Mouse (Mus musculus) urinary bladder, postnatal 10 days (tissue): Measurements from ENCODE around the gene Gm5741.

Experiments
- DNase-seq: peaks from one replicate; pipeline ENCODE4 v3.0.0; 2022; ENCODE audit warnings: low spot score

Gm5741 gene

GRCm38 (mm10) chr8:85073041-85073612, 5.3 kb upstream of the Gm5741 start:
- DNase-seq, result no peak

DNA sequence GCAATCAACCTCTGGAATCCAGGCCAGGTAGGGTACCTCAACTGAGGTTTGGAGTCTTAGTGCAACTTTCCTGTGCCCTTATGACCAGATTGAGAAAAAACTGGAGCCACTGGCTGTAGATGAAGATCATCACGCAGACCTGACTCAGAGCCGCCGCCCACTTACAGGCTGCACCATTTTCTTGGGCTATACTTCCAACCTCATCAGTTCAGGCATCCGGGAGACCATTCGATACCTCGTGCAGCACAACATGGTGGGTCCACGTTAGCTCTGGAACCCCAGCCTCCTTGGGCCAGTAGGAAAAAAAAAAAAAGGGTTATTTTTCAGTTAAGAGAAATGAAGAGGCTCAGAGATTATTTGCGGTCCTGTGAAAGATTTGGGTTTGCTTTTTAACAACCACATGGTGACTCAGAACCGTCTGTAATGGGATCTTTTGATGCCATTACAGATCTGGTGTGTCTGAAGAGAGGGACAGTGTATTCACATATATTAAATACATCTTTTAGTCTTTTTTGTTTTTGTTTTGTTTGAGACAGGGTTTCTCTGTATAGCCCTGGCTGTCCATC, 4.7 kb upstream of the Gm5741 start:
- no peak for DNase-seq

- peak; percentile 71 for DNase-seq
Measured at GRCm38 (mm10) chr8:85071514-85072281, 3.9 kb upstream of the Gm5741 start, which contains the start of gene Dhps. Gene Dhps (plus strand): TSS chr8:85071757.

DNA sequence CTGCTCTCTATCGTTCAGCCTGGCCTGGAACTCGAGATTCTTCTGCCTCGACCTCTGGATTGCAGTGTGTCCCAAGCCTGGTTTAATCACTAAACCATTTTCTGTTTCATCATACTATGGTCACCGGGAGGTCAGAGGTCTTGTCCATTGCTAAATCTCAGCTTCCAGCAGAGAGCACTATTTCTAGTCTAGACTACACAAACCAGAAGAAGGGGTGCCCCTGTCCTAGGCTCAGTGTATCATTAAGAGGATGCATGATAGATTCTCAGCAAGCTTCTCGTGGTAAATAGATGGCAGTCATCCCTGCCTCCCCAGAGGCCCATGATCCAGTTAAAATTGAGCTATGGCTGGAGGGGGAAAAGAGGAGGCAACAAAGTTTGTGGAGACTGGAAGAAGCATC, 3.3 kb upstream of the Gm5741 start:
- no peak for DNase-seq

DNA sequence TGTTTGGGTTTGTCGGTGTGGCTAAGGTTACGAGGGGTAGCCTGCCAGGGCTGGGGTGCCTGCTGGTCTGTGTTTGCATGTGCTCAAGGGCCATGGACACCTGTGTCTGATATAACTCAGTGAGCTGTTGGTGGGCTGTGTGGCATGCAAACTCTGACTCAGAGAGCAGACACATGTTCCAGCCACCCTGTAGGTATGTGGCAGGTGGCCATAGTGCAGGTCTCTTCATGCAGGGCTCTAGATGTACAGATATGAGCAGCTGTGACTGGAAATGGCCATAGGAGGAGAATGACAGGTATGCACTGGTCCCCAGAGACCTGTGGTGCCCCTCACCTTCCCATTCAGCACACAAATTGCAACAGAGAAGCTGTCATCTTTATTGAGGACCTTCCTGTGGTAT, 627 bp downstream of the Gm5741 start:
- no peak for DNase-seq

GRCm38 (mm10) chr8:85065213-85065612, 2.6 kb downstream of the Gm5741 start:
- DNase-seq, result no peak

DNA sequence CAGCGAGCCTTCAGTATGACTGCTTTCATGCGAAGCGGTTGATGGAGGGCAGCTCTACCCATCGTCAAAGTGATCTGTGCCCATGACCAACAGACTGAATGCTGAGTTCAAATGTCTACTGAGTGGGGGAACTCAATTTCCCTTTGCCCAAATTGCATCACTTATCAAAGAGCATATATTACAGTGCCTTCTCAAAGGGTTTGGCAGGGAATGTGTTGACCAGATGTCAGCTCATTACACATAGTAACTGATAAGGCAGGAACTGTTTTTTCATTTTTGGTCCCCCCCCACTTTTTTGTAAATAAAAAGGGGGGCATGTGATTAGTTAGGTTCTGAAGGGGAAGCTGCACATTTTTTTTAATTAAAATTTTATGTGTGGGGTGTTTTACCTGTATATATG, 5.2 kb downstream of the Gm5741 start:
- DNase-seq, result no peak

GRCm38 (mm10) chr8:85059879-85060616, 7.7 kb downstream of the Gm5741 start, which contains the start of gene Fbxw9:
Gene Fbxw9 (plus strand): TSS chr8:85060055.
- peak; percentile 75 for DNase-seq

GRCm38 (mm10) chr8:85057367-85057766, 10.4 kb downstream of the Gm5741 start:
- no peak for DNase-seq

- DNase-seq, result no peak
Measured at GRCm38 (mm10) chr8:85043619-85044018, 24.2 kb downstream of the Gm5741 start.

GRCm38 (mm10) chr8:85037681-85038531, 29.9 kb downstream of the Gm5741 start:
- no peak for DNase-seq

DNA sequence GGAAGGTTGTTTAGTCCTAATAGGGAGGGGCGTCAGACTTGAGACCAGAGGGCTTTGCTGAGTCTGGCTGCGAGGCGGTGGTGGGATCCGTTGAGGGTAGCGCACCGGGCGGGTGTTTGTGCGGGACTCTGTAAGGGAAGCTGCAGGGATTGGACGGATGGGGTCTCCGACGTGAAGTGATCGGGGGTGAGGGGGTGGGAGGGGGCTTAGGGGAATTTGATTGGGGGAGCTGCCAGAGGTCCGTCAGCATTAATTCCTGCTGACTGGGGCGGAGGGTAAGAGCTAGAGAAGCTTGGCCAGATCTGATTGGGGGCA, 30.5 kb downstream of the Gm5741 start:
- DNase-seq, result no peak

GRCm38 (mm10) chr8:85036718-85037365, 30.9 kb downstream of the Gm5741 start, which contains the start of gene Tnpo2:
Gene Tnpo2 (plus strand): TSS chr8:85036915.
- DNase-seq, result peak; percentile 61

- no peak for DNase-seq
Measured at GRCm38 (mm10) chr8:85036381-85036717, 31.4 kb downstream of the Gm5741 start.

DNA sequence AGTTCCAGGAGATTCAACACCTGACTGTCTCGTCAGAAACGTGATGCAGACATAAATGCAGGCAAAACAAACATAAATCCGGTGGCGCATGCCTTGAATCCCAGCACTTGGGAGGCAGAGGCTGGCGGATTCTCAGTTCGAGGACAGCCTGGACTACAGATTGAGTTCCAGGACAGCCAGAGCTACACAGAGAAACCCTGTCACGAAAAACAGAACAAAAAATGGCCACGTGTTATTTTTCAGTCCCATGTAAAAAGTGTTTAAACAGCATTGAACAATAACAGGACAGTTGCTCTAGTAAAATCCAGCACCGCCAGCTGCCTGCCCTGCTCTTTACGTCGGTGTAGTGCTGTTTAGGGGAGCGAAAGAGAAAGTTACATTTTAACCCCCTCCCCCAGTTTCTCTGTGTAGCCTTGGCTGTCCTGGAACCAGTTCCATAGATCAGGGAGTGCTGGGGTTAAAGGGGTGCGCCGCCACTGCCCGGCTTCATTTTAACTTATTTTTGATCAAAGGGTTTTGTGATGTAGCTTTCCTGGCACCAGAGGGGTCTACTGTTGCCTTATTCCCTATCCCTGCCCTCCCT, 32.0 kb downstream of the Gm5741 start:
- DNase-seq, result no peak

DNA sequence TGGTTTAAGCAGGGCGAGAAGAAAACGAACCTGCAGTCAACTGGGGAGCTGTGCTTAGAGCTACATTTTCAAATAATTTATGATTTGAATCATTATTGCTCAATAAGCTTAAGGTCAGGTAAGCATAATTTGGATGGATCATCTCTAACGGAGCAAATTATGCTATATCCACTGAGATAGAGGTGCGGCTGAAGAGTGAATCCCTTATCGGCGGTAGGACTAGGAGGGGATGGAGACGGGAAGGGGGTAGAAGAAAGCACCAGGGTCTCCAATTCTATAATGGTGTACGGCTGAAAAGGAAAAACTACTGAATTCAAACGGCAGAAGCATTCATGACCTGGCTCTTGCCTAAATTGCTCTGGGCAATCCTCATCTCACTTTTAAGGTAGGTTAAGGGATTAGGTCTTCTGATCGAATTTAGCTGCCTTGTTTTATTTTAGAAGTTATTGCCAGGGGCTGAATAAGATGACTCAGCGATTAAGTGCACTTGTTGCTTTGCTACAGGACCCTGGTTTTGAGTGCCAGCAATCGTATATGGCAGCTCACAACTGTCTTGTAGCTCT, 32.5 kb downstream of the Gm5741 start:
- DNase-seq, result no peak

DNA sequence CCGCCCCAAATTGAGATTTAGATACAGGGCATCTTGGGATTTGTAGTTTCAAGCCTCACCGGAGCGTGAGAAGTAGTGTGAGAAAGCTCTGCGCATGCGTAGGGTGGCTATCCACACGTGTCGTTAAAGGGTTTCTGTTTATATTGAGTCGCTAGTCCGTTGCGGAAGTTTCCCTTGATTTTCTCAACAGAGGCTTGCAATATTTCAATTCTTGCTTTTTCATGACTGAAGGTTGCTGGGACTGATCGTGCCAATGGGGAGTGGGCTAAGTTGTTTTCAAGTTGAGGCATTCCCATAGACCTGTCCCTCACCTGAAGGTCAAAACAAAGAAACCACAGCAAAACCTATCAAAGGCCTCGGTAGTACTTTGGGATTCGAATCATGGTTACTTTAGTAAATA, 33.0 kb downstream of the Gm5741 start:
- DNase-seq, result no peak

GRCm38 (mm10) chr8:85033867-85034266, 33.9 kb downstream of the Gm5741 start:
- no peak for DNase-seq

DNA sequence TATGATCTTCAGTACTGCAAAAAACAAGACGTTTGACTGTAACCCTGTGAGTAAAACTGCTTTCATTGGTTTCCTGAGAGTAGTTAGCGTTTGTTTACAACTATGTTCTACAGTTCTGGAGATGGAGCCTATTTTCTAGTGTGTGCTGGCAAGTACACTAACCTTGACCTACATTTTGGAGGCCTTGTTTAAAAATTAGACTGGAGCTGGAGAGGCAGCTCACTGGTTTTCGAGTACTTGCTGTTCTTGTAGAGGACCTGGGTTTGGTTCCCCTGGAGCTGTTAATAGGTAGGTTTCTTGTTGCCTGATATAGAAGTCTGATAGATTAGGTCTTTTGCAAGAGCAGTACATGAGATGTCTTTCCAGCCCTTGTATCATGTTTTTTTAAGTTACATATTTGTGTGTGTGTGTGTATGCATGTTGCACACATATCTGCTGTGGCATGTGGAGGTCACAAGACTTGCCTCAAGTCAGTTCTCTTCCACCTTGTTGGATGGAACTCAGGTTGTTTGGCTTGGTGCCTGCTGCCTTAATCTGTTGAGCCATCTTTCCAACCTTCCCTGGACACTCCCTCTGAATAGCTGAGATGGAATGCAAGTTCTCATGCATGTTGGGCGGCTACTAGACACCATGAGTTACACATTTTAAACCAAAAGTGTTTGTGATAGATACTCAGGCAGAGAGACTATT, 35.0 kb downstream of the Gm5741 start:
- DNase-seq, result no peak

DNA sequence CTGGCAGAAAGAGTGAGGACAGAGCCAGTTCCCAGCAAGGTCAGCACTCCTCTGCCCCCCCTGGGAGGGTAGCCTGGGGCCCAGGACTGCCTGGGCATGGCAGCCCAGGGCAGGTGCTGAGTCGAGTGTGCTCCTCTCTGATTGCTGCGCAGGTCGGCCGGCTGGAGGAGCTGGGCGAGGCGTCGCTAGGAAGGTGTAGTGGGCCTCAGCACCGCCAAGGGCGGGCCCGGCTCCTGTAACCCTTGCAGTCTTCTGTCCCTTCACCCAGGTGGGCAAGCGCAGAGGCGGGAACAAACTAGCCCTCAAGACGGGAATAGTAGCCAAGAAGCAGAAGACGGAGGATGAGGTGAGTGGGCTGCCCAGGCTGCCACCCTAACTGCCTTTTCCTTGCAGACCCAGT, 38.5 kb downstream of the Gm5741 start:
- no peak for DNase-seq
